Mouse (Mus musculus) cerebral cortex, adult 2 months (tissue): ENCODE measurements around the gene Ctsh.

ENCODE experiments used
- WGBS: fragments of 180-500 bp; shearing (Covaris S2); methylation state at CpG from one replicate; pipeline ENCODE4 v1.1.7; 2018; 5-methylcytosine and 5-hydroxymethylcytosine counted together

Ctsh gene

GRCm38 (mm10) chr9:90053852-90054251 lies at the start of gene Ctsh:
TSS of gene Ctsh (plus strand) at chr9:90054152.
- 76% methylated on average over 2 of the region's 2 CpGs for WGBS

GRCm38 (mm10) chr9:90006432-90006831 lies 47.5 kb upstream of the Ctsh start:
- WGBS = 87% methylated on average over 3 of the region's 3 CpGs

GRCm38 (mm10) chr9:90007094-90007493 lies 46.9 kb upstream of the Ctsh start:
- WGBS = 39% methylated on average over 2 of the region's 2 CpGs

GRCm38 (mm10) chr9:90008138-90008537 lies 45.8 kb upstream of the Ctsh start:
- WGBS = 85% methylated on average over 6 of the region's 6 CpGs

GRCm38 (mm10) chr9:90011849-90012248 lies 42.1 kb upstream of the Ctsh start:
- WGBS = 72% methylated on average over 2 of the region's 2 CpGs

GRCm38 (mm10) chr9:90014649-90015048 lies 39.3 kb upstream of the Ctsh start:
- WGBS = 88% methylated on average over 3 of the region's 3 CpGs

GRCm38 (mm10) chr9:90016204-90016603 lies 37.7 kb upstream of the Ctsh start:
- 87% methylated on average over 6 of the region's 6 CpGs for whole genome bisulfite sequencing

- 47% methylated on average over 6 of the region's 6 CpGs for WGBS
These were observed 33.1 kb upstream of the Ctsh start for GRCm38 (mm10) chr9:90020866-90021265.

GRCm38 (mm10) chr9:90021442-90021841 lies 32.5 kb upstream of the Ctsh start:
- WGBS = 87% methylated on average over 4 of the region's 4 CpGs

GRCm38 (mm10) chr9:90027709-90028108 lies 26.2 kb upstream of the Ctsh start:
- 98% methylated on average over 6 of the region's 6 CpGs for WGBS

- 83% methylated on average over 4 of the region's 4 CpGs for WGBS
These were observed 20.0 kb upstream of the Ctsh start for GRCm38 (mm10) chr9:90033922-90034321.

- 92% methylated on average over 2 of the region's 2 CpGs for WGBS
These were observed 18.8 kb upstream of the Ctsh start for GRCm38 (mm10) chr9:90035168-90035567.

GRCm38 (mm10) chr9:90035794-90036193 lies 18.2 kb upstream of the Ctsh start:
- 93% methylated on average over 3 of the region's 3 CpGs for WGBS

- WGBS = 80% methylated on average over 4 of the region's 4 CpGs
These were observed 17.6 kb upstream of the Ctsh start for GRCm38 (mm10) chr9:90036313-90036712.

- 72% methylated on average over 4 of the region's 4 CpGs for WGBS
These were observed 15.4 kb upstream of the Ctsh start for GRCm38 (mm10) chr9:90038535-90038934.

GRCm38 (mm10) chr9:90040916-90041315 lies 13.0 kb upstream of the Ctsh start:
- 93% methylated on average over 2 of the region's 2 CpGs for WGBS

- WGBS = 85% methylated on average over 3 of the region's 3 CpGs
These were observed 12.4 kb upstream of the Ctsh start for GRCm38 (mm10) chr9:90041556-90041955.

- 97% methylated on average over 8 of the region's 8 CpGs for WGBS
These were observed 11.0 kb upstream of the Ctsh start for GRCm38 (mm10) chr9:90042906-90043305.

- 97% methylated on average over 7 of the region's 7 CpGs for WGBS
These were observed 8.8 kb upstream of the Ctsh start for GRCm38 (mm10) chr9:90045191-90045590.

- 65% methylated on average over 5 of the region's 5 CpGs for WGBS
These were observed 5.9 kb upstream of the Ctsh start for GRCm38 (mm10) chr9:90047937-90048627.

- 1% methylated on average over 37 of the region's 37 CpGs for WGBS
These were observed 606 bp downstream of the Ctsh start for GRCm38 (mm10) chr9:90054371-90055145.

GRCm38 (mm10) chr9:90055409-90055808 lies 1.5 kb downstream of the Ctsh start:
- WGBS = 48% methylated on average over 5 of the region's 5 CpGs

GRCm38 (mm10) chr9:90055911-90056310 lies 2.0 kb downstream of the Ctsh start:
- 76% methylated on average over 3 of the region's 3 CpGs for WGBS
